Mouse (Mus musculus) megakaryocyte progenitor cell, adult 5-6 weeks (primary cell): Measurements from ENCODE around the gene Cdkl3. TPM values are rescaled to one million over a fixed set of nuclear protein-coding genes. Genes with fewer than 3 reads are reported as not detected.
"Not testable (repeated sequence)": the region's sequence is repeated elsewhere in the genome, so short reads cannot be mapped to it uniquely, and the experiment has no call there.

Source experiments
- ATAC-seq: replicated peaks from 2 replicates; pipeline ENCODE4 v1.8.0; 2016; ENCODE audit warnings: mild to moderate bottlenecking, moderate TSS enrichment, inconsistent platforms; ENCODE audit not compliant: poor library complexity
- total RNA-seq, 2 experiments: library from RNA; stranded (forward) in 1 of 2; stranded (reverse) in 1 of 2; fragments of 157-497, 149-512 nt in 1 of 2; fragments of 200-1000 nt in 1 of 2; gene quantifications; 2 replicates each; pipeline versions ENCODE4 v1.2.3 to v1.2.4; 2015 to 2017

The Cdkl3 gene
- total RNA-seq, 2 experiments from 2014 or later, result 3.3 to 3.9 TPM

DNA sequence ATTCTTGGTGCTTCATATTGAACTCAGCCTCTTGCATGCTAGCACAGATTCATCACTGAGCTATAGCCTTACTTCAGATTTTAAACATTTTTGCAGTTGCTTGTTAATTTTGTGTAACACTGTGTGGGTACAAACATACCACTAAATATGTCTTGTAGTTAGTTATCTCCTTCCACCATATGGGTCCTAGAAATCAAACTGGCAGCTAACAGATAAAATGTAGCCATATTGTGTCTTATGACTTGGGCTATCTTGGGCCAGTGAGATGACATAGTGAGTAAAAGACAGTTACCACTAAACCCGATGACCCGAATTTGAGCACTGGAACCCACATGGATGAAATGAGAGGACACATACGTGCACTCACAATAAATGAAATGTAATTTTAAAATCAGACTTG, 111.5 kb downstream of the Cdkl3 start:
- ATAC-seq, result peak; percentile 92

- not testable (repeated sequence) for ATAC-seq
Observed at GRCm38 (mm10) chr11:52116117-52116516, 112.1 kb downstream of the Cdkl3 start.

DNA sequence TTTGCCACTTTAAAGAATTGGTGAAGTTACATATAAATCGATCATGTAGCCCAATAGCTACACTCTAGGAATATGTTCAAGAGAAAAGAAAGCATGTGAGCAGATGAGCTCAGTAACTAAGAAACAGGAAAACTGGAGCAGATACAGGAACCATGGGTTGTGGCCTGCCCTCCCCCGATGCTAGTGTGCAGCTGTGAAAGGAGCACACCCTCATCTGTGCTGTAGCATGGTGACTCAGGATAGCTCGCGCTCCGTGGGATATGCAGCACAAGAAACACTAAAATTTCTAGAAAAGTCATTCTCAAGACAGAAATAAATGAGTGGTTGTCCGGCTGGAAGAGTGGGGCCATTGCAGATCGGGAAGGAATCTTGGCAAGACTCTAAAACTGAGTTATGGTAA, 113.1 kb downstream of the Cdkl3 start:
- no peak for ATAC-seq

GRCm38 (mm10) chr11:52120415-52120814, 116.4 kb downstream of the Cdkl3 start:
- not testable (repeated sequence) for ATAC-seq

DNA sequence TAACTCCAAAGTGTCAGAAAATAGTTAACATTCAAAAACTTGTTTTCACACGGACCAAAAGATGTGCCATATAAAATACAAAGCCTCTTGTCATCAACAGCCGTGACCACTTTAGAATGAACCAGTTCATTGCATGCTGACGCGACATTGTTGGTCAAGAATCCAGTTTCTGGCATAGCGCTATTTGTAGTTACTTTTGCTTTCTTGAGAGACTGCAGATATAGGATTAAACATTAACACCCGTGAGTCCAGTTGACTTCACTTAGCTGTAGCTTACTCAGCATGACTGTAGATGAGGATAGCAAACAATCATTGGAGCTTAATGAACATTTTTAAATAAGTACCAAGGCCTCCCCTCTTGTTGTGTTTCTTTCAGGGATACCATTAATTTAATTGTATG, 118.0 kb downstream of the Cdkl3 start:
- no peak for ATAC-seq

DNA sequence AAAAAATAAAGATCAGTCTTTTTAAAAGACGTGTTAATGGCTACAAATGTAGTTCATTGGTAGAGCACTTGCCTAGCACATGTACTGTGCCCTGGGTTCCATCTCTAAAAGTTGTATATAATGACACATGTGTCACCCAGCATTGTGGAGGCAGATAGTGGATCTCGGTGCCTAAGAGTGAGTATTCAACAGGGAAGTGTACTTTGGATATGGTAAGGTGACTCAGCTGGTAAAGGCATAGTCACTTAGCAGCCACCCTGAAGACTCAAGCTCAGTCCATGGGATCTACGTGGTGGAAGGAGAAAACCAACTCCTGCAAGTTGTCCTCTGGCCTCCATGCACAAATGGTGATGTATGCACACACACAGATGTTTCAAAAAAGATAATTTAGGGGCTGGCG, 120.4 kb downstream of the Cdkl3 start:
- ATAC-seq, result no peak

GRCm38 (mm10) chr11:52127169-52127568, 123.1 kb downstream of the Cdkl3 start:
- no peak for ATAC-seq

DNA sequence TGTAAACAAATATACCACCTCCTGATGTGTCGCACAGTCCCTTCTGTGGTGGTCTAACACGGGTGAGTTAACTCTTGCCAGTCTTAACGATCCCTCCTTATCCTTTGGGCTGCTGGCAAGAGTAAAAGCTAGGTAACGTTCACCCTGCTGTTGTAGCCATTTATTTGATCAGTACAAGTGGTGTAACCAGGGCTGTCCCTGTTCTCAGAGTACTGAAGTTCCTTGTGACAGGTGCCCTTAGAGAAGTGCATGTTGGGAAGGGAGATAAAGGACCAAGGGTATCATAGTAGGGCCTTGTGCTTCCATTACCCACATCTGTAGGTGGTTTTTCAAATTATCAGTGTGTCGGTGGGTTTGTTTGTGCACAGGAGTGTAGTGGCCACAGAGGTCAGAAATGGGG, 123.7 kb downstream of the Cdkl3 start:
- ATAC-seq, result no peak

DNA sequence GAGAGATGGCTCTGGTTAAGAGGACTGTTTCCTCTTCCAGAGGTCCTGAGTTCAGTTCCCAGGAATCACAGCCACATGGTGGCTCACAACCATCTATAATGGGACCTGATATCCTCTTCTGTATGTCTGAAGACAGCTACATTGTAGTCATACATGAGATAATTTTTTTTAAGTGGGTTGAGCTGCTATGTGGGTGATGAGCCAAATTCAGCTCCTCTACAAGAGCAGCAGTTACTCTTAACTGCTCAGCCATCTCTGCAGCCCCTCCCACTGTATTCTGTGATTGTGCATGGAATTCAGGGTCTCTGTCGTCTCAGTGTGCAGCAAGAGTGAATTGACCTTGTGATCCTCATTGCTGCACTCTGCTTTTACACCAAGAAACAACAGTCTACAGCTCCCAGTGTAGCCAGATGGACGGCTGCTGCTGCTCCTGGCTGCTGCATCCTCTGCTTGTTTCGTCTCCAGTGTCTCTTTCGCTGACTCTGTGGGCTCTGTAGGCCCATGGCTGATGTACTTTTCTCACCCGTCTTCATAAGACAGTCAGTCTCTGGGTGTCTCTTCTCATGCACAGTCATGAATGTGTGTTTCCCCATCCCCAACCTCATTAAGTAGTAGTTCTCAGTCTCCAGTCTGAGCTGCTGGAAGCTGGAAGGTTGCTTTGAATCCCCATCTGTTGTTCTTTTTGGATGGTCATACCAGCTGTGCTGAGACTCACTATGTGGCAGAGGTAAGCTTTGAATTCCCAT, 124.5 kb downstream of the Cdkl3 start:
- ATAC-seq, result no peak

- 0 out of 2 replicates have a peak, but pooled peaks have one; percentile 35 for ATAC-seq
Observed at GRCm38 (mm10) chr11:52129171-52129570, 125.2 kb downstream of the Cdkl3 start.

DNA sequence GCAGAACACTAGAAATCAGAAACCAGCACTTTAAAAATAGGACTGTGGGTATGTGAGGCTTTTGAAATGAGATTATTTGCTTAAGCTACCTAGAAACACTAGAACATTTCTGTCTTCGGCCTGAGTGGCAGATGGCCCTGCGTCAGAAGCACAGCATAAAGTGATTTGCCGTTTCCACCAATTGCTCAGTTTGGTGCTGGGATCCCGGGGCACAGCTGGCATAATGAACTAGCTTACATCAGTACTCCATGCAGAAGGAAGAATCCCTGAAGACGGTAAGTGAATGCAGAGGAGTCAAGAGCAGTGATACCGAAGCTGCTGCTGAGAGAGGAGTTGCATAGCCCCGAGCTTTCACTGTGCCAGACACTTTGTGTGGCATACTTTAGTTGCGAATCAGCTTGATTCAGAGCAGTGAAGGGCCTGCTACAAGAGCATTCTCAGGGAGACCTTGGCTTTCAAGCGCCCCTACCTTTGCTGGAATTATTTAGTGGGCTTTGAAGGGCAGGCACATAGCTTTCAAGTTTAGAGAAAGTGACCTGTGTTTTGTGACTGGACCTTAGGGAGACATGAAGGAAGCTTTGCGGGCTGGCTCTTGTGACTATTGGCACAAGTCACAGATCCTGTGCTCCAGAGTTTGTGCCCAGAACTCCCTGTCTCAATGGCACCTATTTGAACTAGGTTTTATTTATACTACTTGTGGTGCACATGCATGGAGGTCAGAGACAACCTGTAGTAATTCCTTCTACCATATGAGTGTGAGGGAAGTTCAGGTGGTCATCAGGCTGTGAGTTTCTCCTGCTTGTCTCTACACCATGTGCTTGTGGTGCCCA, 125.8 kb downstream of the Cdkl3 start:
- ATAC-seq, result no peak

DNA sequence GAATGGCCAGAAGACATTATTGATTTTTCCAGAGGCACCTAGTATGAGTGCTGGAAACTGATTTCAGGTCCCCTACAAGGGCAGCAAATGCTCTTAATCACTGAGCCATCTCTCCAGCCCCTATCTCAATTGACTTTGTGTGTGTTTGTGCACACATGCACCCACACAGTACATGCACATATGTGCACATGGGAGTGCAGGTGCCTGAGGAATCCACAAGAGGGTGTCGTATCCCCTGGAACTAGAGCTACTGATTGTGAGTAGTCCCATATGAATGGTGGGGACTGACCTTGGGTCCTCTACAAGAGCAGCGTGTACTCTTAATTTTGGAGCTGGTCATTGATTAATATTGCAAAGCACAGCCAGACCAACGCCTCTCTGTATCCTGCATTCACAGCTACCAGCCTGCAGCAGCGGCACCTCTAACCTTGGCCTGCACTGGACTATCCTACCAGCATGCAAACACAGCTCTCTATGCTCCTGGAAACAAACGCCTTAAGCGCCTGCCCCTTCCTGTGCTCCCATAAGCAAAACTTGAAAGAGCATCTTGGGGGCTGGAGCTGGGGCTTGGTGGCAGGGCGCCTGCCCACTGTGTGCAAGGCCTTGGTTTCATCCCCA, 126.5 kb downstream of the Cdkl3 start:
- ATAC-seq, result peak; percentile 55; the same call in 1 of the 2 replicates

Other genes with a start within 250 kb of the Cdkl3 start
- 24.6 and 29.6 TPM in 2 replicates for gene Sec24a, start 240.6 kb upstream of the Cdkl3 start, total RNA-seq (2015)
- 4.9 and 7.5 TPM in 2 replicates for gene Sec24a, start 240.6 kb upstream of the Cdkl3 start, total RNA-seq (2017)
- 123 and 132 TPM in 2 replicates for gene Sar1b, start 240.5 kb upstream of the Cdkl3 start, total RNA-seq (2015)
- gene Sar1b, start 240.5 kb upstream of the Cdkl3 start, total RNA-seq (2017), result 62.7 and 74.4 TPM in 2 replicates
- gene Jade2, start 146.6 kb upstream of the Cdkl3 start, total RNA-seq (2015), result 5.7 and 7.7 TPM in 2 replicates
- 6.0 and 7.0 TPM in 2 replicates for gene Jade2, start 146.6 kb upstream of the Cdkl3 start, total RNA-seq (2017)
- gene Cdkn2aipnl, start 36.6 kb upstream of the Cdkl3 start, total RNA-seq (2015), result 93.9 and 114 TPM in 2 replicates
- gene Cdkn2aipnl, start 36.6 kb upstream of the Cdkl3 start, total RNA-seq (2017), result 66.9 and 67.3 TPM in 2 replicates
- gene Ube2b, start 3.5 kb upstream of the Cdkl3 start, total RNA-seq (2015), result 84.4 and 88.0 TPM in 2 replicates
- gene Ube2b, start 3.5 kb upstream of the Cdkl3 start, total RNA-seq (2017), result 68.8 and 102 TPM in 2 replicates
- 83.7 and 92.7 TPM in 2 replicates for gene Ppp2ca, start 94.5 kb downstream of the Cdkl3 start, total RNA-seq (2015)
- gene Ppp2ca, start 94.5 kb downstream of the Cdkl3 start, total RNA-seq (2017), result 94.4 and 99.1 TPM in 2 replicates
- not detected in 2 replicates for gene Olfr1373, start 141.3 kb downstream of the Cdkl3 start, total RNA-seq (2015)
- gene Olfr1373, start 141.3 kb downstream of the Cdkl3 start, total RNA-seq (2017), result 0.25 TPM in 1 of 2 replicates, not detected in the other
- not detected in 2 replicates for gene Olfr1371, start 209.8 kb downstream of the Cdkl3 start, total RNA-seq (2015)
- gene Olfr1371, start 209.8 kb downstream of the Cdkl3 start, total RNA-seq (2017), result not detected in 2 replicates
- gene Skp1a, start 227.8 kb downstream of the Cdkl3 start, total RNA-seq (2015), result 251 and 286 TPM in 2 replicates
- 254 and 291 TPM in 2 replicates for gene Skp1a, start 227.8 kb downstream of the Cdkl3 start, total RNA-seq (2017)